Mouse (Mus musculus): ENCODE data around the gene Wdtc1. TPM values are rescaled to one million over a fixed set of nuclear protein-coding genes. Genes with fewer than 3 reads are reported as not detected.

The Wdtc1 gene
- polyA plus RNA-seq, 1 experiment from 2014 or later = 18.2 TPM

DNA sequence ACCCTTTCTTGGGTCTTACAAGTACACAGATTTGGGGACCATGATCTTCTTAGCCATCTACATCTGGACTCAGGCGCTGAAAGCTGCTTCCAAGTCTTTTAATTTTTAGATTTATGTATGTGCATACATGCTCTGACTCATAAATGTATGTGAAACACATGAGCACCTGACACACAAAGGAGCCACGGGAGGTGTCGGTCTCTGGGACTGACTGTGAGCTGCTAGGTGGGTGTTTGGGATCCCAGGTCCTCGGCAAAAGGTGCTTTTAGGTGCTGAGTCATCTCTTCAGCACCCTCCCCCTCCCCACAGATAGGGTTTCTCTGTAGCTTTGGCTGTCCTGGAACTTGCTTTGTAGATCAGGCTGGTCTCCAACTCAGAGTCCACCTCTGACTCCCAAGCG, 89.5 kb downstream of the Wdtc1 start:
- H3K27me3 ChIP-seq (replicated peaks; ENCODE audit: control insufficient read depth, insufficient read depth, low read length) = no peaks in the 10 kb centered on the region
- 89% methylated on average over 5 of the region's 5 CpGs for WGBS
- peaks cover 46% of the 10 kb centered on the region for H3K36me3 ChIP-seq (ENCODE audit: control insufficient read depth, insufficient read depth, low read length)

GRCm38 (mm10) chr4:133262882-133263281, 90.4 kb downstream of the Wdtc1 start, which contains the start of gene Sytl1:
TSS of gene Sytl1 (minus strand) at chr4:133263113.
- no peak for DNase-seq (ENCODE audit: low spot score)
- WGBS = 37% methylated on average over 7 of the region's 7 CpGs
- H3K4me3 ChIP-seq (ENCODE audit: low read depth, low read length) = no peak within 1 kb of the TSS
- 0 out of 2 replicates have a peak, but pooled peaks cover 3% of the 10 kb centered on the region for H3K9me3 ChIP-seq (ENCODE audit: control insufficient read depth, low read length)
- H3K27me3 ChIP-seq (replicated peaks; ENCODE audit: control insufficient read depth, insufficient read depth, low read length) = no peaks in the 10 kb centered on the region
- H3K36me3 ChIP-seq (ENCODE audit: control insufficient read depth, insufficient read depth, low read length) = peaks cover 37% of the 10 kb centered on the region
- no peaks in the 10 kb centered on the region for H3K4me1 ChIP-seq (replicated peaks; ENCODE audit: control insufficient read depth, insufficient read depth, low read length)
- no peak within 1 kb of the TSS for H3K4me2 ChIP-seq (ENCODE audit: low read length)
- no peak for ATAC-seq (replicated peaks; ENCODE audit: low FRiP score, low TSS enrichment, low read depth)
- H3K27ac ChIP-seq (ENCODE audit: low read depth) = no peak within 1 kb of the TSS
- H3K9ac ChIP-seq (ENCODE audit: low read length) = no peak within 1 kb of the TSS

More for the DNA sequence above, 89.5 kb downstream of the Wdtc1 start:
- DNase-seq (ENCODE audit: low spot score) = no peak
- no peak overlapping the region for H3K27ac ChIP-seq (ENCODE audit: low read depth)
- H3K4me3 ChIP-seq (ENCODE audit: low read depth, low read length) = no peak overlapping the region
- 0 out of 2 replicates have a peak, but pooled peaks cover 3% of the 10 kb centered on the region for H3K9me3 ChIP-seq (ENCODE audit: control insufficient read depth, low read length)
- H3K4me2 ChIP-seq (ENCODE audit: low read length) = no peak overlapping the region
- H3K4me1 ChIP-seq (replicated peaks; ENCODE audit: control insufficient read depth, insufficient read depth, low read length) = no peaks in the 10 kb centered on the region
- no peak for ATAC-seq (replicated peaks; ENCODE audit: low FRiP score, low TSS enrichment, low read depth)
- no peak overlapping the region for H3K9ac ChIP-seq (ENCODE audit: low read length)

- Histone ChIP-seq H3K27me3 (replicated peaks; ENCODE audit: control insufficient read depth, insufficient read depth, low read length) (0 out of 2 replicates have a peak, but pooled peaks cover 3% of the 10 kb centered on the region), H3K9ac (ENCODE audit: low read length) (no peak overlapping the region), H3K27ac (ENCODE audit: low read depth) (no peak overlapping the region), H3K4me3 (ENCODE audit: low read depth, low read length) (no peak overlapping the region), H3K4me1 (replicated peaks; ENCODE audit: control insufficient read depth, insufficient read depth, low read length) (no peaks in the 10 kb centered on the region), H3K4me2 (ENCODE audit: low read length) (no peak overlapping the region), H3K36me3 (ENCODE audit: control insufficient read depth, insufficient read depth, low read length) (peaks cover 32% of the 10 kb centered on the region), H3K9me3 (ENCODE audit: control insufficient read depth, low read length) (0 out of 2 replicates have a peak, but pooled peaks cover 3% of the 10 kb centered on the region)
- DNase-seq (ENCODE audit: low spot score) (no peak), ATAC-seq (replicated peaks; ENCODE audit: low FRiP score, low TSS enrichment, low read depth) (no peak)
- 76% methylated on average over 7 of the region's 7 CpGs for WGBS
Measured at GRCm38 (mm10) chr4:133262375-133262765, 90.9 kb downstream of the Wdtc1 start.

GRCm38 (mm10) chr4:133261641-133262374, 91.5 kb downstream of the Wdtc1 start:
- no peak overlapping the region for H3K4me2 ChIP-seq (ENCODE audit: low read length)
- H3K4me1 ChIP-seq (replicated peaks; ENCODE audit: control insufficient read depth, insufficient read depth, low read length) = no peaks in the 10 kb centered on the region
- DNase-seq (ENCODE audit: low spot score) (no peak), ATAC-seq (replicated peaks; ENCODE audit: low FRiP score, low TSS enrichment, low read depth) (no peak)
- WGBS = 52% methylated on average over 10 of the region's 10 CpGs
- peaks cover 26% of the 10 kb centered on the region for H3K36me3 ChIP-seq (ENCODE audit: control insufficient read depth, insufficient read depth, low read length)
- H3K9ac ChIP-seq (ENCODE audit: low read length) = no peak overlapping the region
- peaks cover 7% of the 10 kb centered on the region for H3K27me3 ChIP-seq (replicated peaks; ENCODE audit: control insufficient read depth, insufficient read depth, low read length)
- no peak overlapping the region for H3K27ac ChIP-seq (ENCODE audit: low read depth)
- H3K9me3 ChIP-seq (ENCODE audit: control insufficient read depth, low read length) = 0 out of 2 replicates have a peak, but pooled peaks cover 3% of the 10 kb centered on the region
- no peak overlapping the region for H3K4me3 ChIP-seq (ENCODE audit: low read depth, low read length)

DNA sequence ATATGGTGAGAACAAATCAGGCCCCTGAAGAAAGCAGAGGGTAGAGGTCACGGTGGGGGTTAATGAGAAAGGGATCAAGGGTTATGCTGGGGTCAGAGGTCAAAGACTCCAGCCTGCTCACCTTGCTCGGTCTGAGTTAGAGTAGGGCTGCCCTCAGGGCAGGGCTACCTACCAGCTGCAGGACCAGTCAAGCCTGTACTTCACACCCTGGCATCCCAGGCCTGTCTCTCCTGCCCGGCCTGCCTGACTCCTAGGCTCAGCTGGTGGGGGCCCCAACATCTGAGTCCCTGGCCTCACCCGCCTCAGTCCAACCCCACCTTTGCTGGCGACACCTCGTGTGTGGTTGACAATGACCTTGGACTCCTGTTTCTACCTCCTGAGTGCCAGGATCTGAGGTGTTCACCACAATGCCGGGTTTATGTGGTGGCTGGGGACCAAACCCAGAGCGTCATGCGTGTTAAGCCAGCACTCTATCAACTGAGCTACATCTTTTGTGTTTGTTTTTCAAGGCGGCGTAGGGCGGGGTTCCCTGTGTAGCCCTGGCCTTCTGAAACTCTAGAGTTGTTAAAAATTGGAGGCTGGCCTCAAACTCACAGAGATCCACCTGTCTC, 95.4 kb downstream of the Wdtc1 start:
- no peak overlapping the region for H3K4me3 ChIP-seq (ENCODE audit: low read depth, low read length)
- DNase-seq (ENCODE audit: low spot score) = no peak
- WGBS = 68% methylated on average over 12 of the region's 12 CpGs
- H3K9me3 ChIP-seq (ENCODE audit: control insufficient read depth, low read length) = no peaks in the 10 kb centered on the region
- H3K27me3 ChIP-seq (replicated peaks; ENCODE audit: control insufficient read depth, insufficient read depth, low read length) = peaks cover 26% of the 10 kb centered on the region
- H3K4me2 ChIP-seq (ENCODE audit: low read length) = no peak overlapping the region
- H3K9ac ChIP-seq (ENCODE audit: low read length) = no peak overlapping the region
- H3K36me3 ChIP-seq (ENCODE audit: control insufficient read depth, insufficient read depth, low read length) = no peaks in the 10 kb centered on the region
- 0 out of 2 replicates have a peak, but pooled peaks have one; percentile 40 for ATAC-seq (replicated peaks; ENCODE audit: low FRiP score, low TSS enrichment, low read depth)
- H3K4me1 ChIP-seq (replicated peaks; ENCODE audit: control insufficient read depth, insufficient read depth, low read length) = no peaks in the 10 kb centered on the region
- no peak overlapping the region for H3K27ac ChIP-seq (ENCODE audit: low read depth)

DNA sequence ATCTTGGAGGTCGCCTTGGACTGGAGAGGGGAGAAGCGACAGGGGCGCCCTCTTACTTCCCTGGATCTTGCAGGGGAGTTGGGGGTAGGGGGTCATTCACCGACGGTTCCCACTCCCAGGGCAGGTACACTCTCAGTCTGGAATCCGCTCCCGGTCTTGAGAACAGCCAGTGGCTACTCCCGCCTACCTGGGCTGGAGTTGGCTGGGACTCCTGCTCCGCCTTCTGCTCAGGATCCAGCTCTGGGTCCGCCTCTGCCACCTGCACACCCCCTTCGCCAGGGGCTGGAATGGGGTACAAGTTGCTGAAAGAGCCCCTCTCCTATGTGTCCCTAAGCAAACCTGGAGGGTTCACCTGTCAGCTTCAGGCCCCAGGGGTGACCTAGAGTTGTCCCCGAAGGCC, 96.1 kb downstream of the Wdtc1 start:
- H3K4me1 ChIP-seq (replicated peaks; ENCODE audit: control insufficient read depth, insufficient read depth, low read length) = no peaks in the 10 kb centered on the region
- H3K27me3 ChIP-seq (replicated peaks; ENCODE audit: control insufficient read depth, insufficient read depth, low read length) = peaks cover 32% of the 10 kb centered on the region
- H3K4me3 ChIP-seq (ENCODE audit: low read depth, low read length) = no peak overlapping the region
- no peak overlapping the region for H3K9ac ChIP-seq (ENCODE audit: low read length)
- no peaks in the 10 kb centered on the region for H3K36me3 ChIP-seq (ENCODE audit: control insufficient read depth, insufficient read depth, low read length)
- no peaks in the 10 kb centered on the region for H3K9me3 ChIP-seq (ENCODE audit: control insufficient read depth, low read length)
- DNase-seq (ENCODE audit: low spot score) (no peak), ATAC-seq (replicated peaks; ENCODE audit: low FRiP score, low TSS enrichment, low read depth) (no peak)
- H3K4me2 ChIP-seq (ENCODE audit: low read length) = peak overlapping the region; percentile 25
- WGBS = 30% methylated on average over 11 of the region's 12 CpGs
- no peak overlapping the region for H3K27ac ChIP-seq (ENCODE audit: low read depth)

GRCm38 (mm10) chr4:133256820-133257219, 96.5 kb downstream of the Wdtc1 start:
- Histone ChIP-seq H3K4me3 (ENCODE audit: low read depth, low read length) (no peak overlapping the region), H3K4me2 (ENCODE audit: low read length) (peak overlapping the region; percentile 25), H3K9ac (ENCODE audit: low read length) (no peak overlapping the region), H3K27me3 (replicated peaks; ENCODE audit: control insufficient read depth, insufficient read depth, low read length) (peaks cover 36% of the 10 kb centered on the region), H3K27ac (ENCODE audit: low read depth) (no peak overlapping the region), H3K9me3 (ENCODE audit: control insufficient read depth, low read length) (no peaks in the 10 kb centered on the region), H3K36me3 (ENCODE audit: control insufficient read depth, insufficient read depth, low read length) (no peaks in the 10 kb centered on the region), H3K4me1 (replicated peaks; ENCODE audit: control insufficient read depth, insufficient read depth, low read length) (no peaks in the 10 kb centered on the region)
- no peak for ATAC-seq (replicated peaks; ENCODE audit: low FRiP score, low TSS enrichment, low read depth)
- peak; percentile 73 for DNase-seq (ENCODE audit: low spot score)
- WGBS = 14% methylated on average over 24 of the region's 24 CpGs

GRCm38 (mm10) chr4:133255392-133255791, 97.9 kb downstream of the Wdtc1 start:
- Histone ChIP-seq H3K4me3 (ENCODE audit: low read depth, low read length) (no peak overlapping the region), H3K9me3 (ENCODE audit: control insufficient read depth, low read length) (no peaks in the 10 kb centered on the region), H3K9ac (ENCODE audit: low read length) (no peak overlapping the region), H3K4me1 (replicated peaks; ENCODE audit: control insufficient read depth, insufficient read depth, low read length) (peaks cover 6% of the 10 kb centered on the region), H3K27me3 (replicated peaks; ENCODE audit: control insufficient read depth, insufficient read depth, low read length) (peaks cover 50% of the 10 kb centered on the region), H3K27ac (ENCODE audit: low read depth) (no peak overlapping the region), H3K36me3 (ENCODE audit: control insufficient read depth, insufficient read depth, low read length) (no peaks in the 10 kb centered on the region), H3K4me2 (ENCODE audit: low read length) (no peak overlapping the region)
- ATAC-seq (replicated peaks; ENCODE audit: low FRiP score, low TSS enrichment, low read depth) = no peak
- DNase-seq (ENCODE audit: low spot score) = no peak
- 59% methylated on average over 6 of the region's 6 CpGs for WGBS

Measured in intestine, embryonic 14.5 days (tissue).